Mouse (Mus musculus) monocyte, adult 5-6 weeks (primary cell): ENCODE results near the gene Ptpro. TPM values are rescaled to one million over a fixed set of nuclear protein-coding genes. Genes with fewer than 3 reads are reported as not detected.

ENCODE experiments used
- ATAC-seq: fragments of 153-309, 156-312 bp; replicated peaks from 2 replicates; pipeline ENCODE4 v1.8.0; 2017; ENCODE audit warnings: mild to moderate bottlenecking; ENCODE audit not compliant: low TSS enrichment, insufficient number of reproducible peaks, severe bottlenecking, poor library complexity, low FRiP score
- total RNA-seq: library from RNA; stranded (forward); fragments of 200-1000, 200-491, 200-594 nt; gene quantifications from 3 replicates; pipeline ENCODE4 v1.2.3, GENCODE M21; 2017

The Ptpro gene
- total RNA-seq, 1 experiment from 2014 or later = 157 TPM

DNA sequence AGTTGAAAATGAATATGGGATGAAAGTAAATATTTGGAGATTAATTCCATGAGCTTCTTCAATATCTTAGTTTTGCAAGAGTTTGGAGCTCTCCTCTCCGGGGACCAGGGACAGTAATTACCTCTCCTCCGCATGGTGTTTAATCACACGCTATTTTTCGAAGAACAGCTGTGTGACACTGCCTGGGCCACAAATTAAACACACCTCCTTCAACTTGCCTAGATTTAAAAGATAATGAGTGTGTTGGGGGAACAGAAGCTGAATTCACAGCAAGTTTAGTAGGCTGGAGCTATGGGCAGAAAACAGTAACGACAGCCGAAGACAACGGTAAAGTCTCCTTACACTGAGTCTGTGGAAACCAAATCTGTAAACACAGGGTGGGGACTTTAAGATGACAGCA lies 35.7 kb downstream of the Ptpro start:
- ATAC-seq = no peak

DNA sequence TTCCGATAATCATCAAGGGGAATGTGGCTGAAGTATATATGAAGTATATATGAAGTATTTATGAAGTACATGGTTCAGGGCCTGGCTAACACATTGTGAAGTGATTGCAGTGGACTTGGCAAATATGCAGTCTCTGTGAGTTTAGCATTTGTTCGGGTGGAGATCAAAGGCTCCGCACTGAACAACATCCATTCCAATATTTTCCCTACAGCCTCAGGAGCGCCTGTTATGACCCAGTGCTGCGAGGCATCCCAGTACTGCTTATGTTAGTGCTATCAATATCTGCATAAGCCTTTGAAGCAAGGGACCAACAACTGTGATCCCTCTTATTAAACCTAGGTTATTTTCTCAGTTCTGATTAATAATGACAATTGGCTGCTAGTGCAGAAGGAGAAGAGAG lies 36.1 kb downstream of the Ptpro start:
- ATAC-seq = no peak

DNA sequence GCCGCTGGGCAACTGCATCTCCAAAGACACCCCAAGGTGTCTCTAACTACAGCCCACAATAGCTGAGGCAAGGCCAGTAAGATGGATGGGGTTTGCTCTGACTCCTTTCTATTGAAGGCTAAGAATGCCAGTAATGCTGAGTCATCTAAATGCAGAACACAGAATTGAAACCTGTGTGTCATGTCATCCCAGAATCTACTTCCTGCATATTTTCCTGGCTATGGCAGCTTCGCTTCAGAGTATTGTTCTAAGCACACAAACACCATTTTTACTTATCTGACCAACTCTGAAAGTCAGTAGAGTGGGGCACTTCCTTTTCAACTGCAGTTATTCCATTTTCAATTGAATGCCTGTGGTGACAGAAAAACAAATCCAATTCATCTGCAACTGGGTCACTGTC lies 40.3 kb downstream of the Ptpro start:
- ATAC-seq = no peak

GRCm38 (mm10) chr6:137294973-137295820 lies 43.1 kb downstream of the Ptpro start:
- no peak for ATAC-seq

- ATAC-seq = no peak
Measured at GRCm38 (mm10) chr6:137302561-137302960, 50.4 kb downstream of the Ptpro start.

DNA sequence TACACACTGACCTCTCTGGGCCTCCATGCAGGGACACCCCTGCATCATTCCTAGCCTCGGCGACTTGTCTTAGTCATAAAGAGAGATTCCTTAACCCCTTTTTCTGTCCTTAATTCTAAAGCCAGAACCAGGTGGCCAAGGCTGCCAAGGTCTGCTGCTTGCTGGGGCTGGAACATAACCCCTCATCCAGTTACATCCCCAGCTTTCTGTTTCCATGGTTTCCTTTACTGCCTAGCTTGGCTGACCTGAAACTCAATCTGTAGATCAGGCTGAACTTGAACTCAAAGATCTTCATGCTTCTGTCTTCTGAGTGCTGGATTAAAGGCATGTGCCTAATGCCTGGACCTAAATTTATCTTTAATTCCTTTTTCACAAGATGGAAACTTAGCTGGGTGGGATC lies 51.7 kb downstream of the Ptpro start:
- no peak for ATAC-seq

DNA sequence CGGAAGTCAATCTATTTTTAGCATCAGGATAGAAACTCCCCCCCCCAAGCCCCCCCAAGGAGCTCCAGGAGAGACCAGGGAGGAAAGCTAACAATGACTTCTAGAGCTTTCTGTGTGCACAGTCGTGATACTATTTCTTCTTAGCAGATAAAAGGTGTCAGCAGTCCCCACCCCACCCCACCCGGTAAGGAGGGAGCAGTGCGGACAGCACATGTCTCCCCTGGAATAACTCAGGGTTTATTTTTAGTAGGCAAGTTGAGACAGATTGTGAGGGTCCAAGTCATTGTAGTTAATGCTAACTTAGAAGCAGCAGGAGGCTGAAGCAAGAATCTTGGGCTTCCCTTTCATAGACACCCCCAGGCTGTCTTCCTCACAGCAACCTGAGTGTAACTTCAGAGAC lies 63.1 kb downstream of the Ptpro start:
- ATAC-seq = no peak

DNA sequence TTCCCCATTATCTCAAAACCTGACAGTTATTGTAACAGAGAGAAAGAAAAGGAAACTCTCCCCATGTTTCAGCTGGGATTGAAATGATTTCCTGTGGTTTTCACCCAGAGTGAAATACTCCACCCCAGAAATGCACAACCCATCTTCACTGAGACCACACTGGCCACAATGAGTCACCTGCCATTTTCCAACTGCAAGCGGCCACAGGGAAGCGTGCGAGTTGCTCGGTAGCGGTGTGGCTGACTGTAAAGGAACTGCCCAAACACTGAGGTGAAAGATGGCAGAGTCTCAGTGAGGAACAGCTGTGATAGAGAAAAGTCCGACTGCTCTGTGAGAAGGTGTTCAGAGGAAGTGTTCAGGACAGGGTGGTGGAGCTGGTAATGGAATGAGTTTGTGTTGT lies 64.2 kb downstream of the Ptpro start:
- ATAC-seq = no peak

DNA sequence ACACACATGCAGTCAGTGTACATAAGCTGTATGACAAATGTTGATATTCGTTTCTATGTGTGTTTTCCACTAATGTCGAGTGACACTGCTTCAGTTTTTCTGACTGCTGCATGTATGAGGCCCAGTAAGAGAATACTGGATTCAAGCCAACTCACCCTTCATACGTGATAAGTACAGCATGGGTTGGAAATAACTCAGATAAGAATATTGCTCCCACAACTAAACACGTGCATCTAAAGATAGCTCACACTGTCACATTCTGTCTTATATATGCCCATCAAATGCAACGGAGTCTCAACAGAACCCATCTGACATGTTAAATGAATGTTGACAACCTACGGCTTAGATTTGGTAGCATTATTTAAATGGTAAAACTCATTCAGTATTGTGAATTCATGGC lies 65.4 kb downstream of the Ptpro start:
- no peak for ATAC-seq

GRCm38 (mm10) chr6:137318242-137318861 lies 66.2 kb downstream of the Ptpro start:
- ATAC-seq = no peak

DNA sequence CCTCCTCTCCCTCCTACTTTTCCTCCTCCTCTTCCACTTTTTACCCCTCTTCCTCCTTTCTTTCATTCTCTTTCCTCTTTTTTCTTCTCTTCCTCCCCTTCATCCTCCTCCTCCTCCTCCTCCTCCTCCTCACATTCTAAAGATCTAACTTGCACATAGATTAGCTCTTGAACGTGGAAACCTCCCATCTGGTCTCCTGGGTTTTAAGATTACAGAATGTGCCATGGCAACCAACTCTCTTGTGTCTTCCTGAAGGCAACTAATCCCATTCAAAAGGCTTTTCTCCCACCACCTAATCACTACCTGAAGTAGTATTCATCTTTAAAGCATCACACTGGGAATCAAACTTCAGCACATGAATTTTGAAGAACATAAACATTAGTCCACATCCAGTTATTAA lies 67.5 kb downstream of the Ptpro start:
- no peak for ATAC-seq

- ATAC-seq = no peak
Measured at GRCm38 (mm10) chr6:137327718-137328117, 75.6 kb downstream of the Ptpro start.

GRCm38 (mm10) chr6:137328228-137328627 lies 76.1 kb downstream of the Ptpro start:
- no peak for ATAC-seq

GRCm38 (mm10) chr6:137330782-137331181 lies 78.7 kb downstream of the Ptpro start:
- no peak for ATAC-seq

DNA sequence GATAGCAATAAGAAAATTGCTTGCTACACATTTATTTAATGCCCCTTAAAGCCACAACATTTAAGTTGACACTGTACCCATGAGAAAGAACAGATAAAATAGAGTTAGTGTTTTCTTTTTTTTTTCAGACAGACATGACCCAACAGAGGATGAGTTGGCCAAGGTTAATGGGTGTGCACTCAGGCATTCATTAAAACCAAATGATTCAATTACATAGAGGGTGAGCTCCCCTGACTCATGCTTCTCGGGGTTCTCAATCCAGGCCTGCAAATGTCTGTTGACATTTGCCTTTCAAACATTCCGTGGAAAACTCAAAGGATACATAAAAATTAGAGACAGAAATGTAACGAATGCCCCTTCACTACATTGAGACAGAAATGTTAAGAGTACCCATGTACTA lies 79.7 kb downstream of the Ptpro start:
- ATAC-seq = no peak

- no peak for ATAC-seq
Measured at GRCm38 (mm10) chr6:137339071-137339470, 87.0 kb downstream of the Ptpro start.

GRCm38 (mm10) chr6:137343688-137344441 lies 91.7 kb downstream of the Ptpro start:
- no peak for ATAC-seq

DNA sequence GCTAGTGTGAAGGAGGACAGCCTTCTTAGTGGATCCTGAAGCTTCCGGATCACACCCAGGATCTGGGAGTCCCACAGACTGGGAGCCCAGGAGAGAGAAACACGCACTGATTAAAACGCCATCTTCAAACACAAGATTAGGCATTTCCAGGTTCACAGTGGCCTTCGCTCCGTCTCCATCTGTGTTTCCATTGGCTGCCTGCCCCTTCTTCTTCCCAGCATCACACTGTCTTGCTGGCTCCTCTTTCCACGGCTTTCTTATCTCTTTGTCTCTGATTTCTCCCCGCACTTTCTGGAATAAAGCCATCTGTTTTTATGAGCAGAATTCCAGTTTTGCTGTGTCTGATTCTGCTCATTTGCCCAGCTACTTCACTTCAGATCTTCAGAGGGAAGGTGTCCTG lies 108.0 kb downstream of the Ptpro start:
- ATAC-seq = no peak

DNA sequence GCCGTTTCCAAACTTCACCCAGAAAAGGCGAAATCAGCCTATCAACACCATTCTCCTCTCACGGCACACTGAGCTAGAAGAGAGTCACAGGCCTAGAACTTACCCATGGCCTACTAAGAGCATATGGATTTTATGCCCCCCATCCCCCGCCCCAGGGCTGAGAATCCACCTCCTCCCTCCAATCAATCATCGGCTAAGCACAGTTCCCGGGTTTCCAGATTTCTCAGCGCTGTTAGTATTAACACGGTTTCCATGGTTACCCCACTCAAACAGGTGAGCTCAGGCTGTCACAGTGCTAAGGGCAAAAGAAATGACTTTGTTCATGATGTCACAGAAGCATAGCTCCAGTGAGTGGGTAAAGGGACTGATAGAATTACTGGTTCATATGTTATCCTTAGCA lies 110.1 kb downstream of the Ptpro start:
- ATAC-seq = no peak

GRCm38 (mm10) chr6:137364681-137365080 lies 112.6 kb downstream of the Ptpro start:
- ATAC-seq = no peak
